In the genomic region with DNA sequence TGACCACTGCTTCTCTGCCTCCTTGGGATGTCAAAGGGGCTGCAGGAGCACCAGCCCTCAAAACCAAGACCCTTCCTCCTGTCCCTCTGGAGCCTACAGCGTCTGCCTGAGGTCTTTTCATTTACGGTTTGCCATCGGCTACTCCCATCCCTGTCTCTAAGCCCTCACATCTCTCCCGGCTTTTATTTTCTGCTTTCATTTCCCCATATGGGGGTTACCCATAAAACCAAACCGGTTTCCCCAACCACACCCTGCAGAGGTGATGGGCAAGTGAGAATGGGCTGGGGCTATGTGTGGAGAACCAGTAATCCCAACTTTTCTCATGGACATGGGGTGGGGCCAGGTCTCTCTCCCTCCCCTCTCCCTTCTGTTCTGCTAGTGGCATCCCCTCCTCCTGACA, we compare ENCODE assay signal across 19 mouse cellular contexts.
DNase-seq lines count a peak whose midpoint lies in the region; ATAC-seq and TF ChIP-seq lines count a peak whose summit lies in the region.
"Had no signal": no experiment of that assay in that cellular context is flagged by ENCODE, and none has a peak within 500 bp of the region (broad histone marks: within the 10 kb centered on the region; RNA-seq: fewer than 3 reads in every experiment).

No protein-coding gene starts in this region.

- no peak for TF ChIP-seq CTCF in layer of hippocampus, adult 2 months (conservative IDR thresholded peaks at IDR 0.05)
- no peak for TF ChIP-seq CTCF in intestine, postnatal 0 days (IDR thresholded peaks at IDR 0.05; ENCODE audit: low read depth)

- H3K4me1 ChIP-seq in embryonic facial prominence, embryonic 14.5 days (ENCODE audit: control insufficient read depth, insufficient read depth, low read length) = peaks cover 14% of the 10 kb centered on the region; the same call in 1 of the 2 replicates
- H3K4me1 ChIP-seq in limb, embryonic 13.5 days = peaks cover 67% of the 10 kb centered on the region
- no peaks in the 10 kb centered on the region for H3K4me1 ChIP-seq in intestine, postnatal 0 days (replicated peaks; ENCODE audit: control insufficient read depth, insufficient read depth, low read length)

- no peaks in the 10 kb centered on the region for H3K27me3 ChIP-seq in embryonic facial prominence, embryonic 14.5 days (replicated peaks; ENCODE audit: control insufficient read depth, insufficient read depth, low read length)
- H3K27me3 ChIP-seq in limb, embryonic 13.5 days = 0 out of 2 replicates have a peak, but pooled peaks cover 7% of the 10 kb centered on the region
- H3K27me3 ChIP-seq in intestine, postnatal 0 days (replicated peaks; ENCODE audit: control insufficient read depth, insufficient read depth, low read length) = no peaks in the 10 kb centered on the region
- H3K27me3 ChIP-seq: CH12.LX; embryonic facial prominence, embryonic 12.5 days; forebrain, embryonic 15.5 days; heart, embryonic 12.5 days; Patski had no signal

- H3K9me3 ChIP-seq in embryonic facial prominence, embryonic 14.5 days (ENCODE audit: control insufficient read depth, low read length) = no peaks in the 10 kb centered on the region
- H3K9me3 ChIP-seq in limb, embryonic 13.5 days = no peaks in the 10 kb centered on the region
- H3K9me3 ChIP-seq in intestine, postnatal 0 days (ENCODE audit: control insufficient read depth) = no peaks in the 10 kb centered on the region
- H3K9me3 ChIP-seq: embryonic facial prominence, embryonic 12.5 days; forebrain, embryonic 15.5 days; heart, embryonic 12.5 days; hindbrain, embryonic 10.5 days had no signal

- H3K4me2 ChIP-seq in embryonic facial prominence, embryonic 14.5 days (ENCODE audit: low read depth, low read length) = no peak overlapping the region
- H3K4me2 ChIP-seq in limb, embryonic 13.5 days (replicated peaks) = no peak overlapping the region
- H3K4me2 ChIP-seq in intestine, postnatal 0 days (replicated peaks; ENCODE audit: low read depth) = no peak overlapping the region
- H3K4me2 ChIP-seq: embryonic facial prominence, embryonic 12.5 days; forebrain, embryonic 15.5 days; heart, embryonic 12.5 days; hindbrain, embryonic 14.5 days had no signal

- DNase-seq in layer of hippocampus, adult 2 months (ENCODE audit: low spot score in 2 of 2) = no peak
- no peak for DNase-seq in layer of hippocampus, postnatal 10 days (ENCODE audit: low spot score in 2 of 2)
- no peak for DNase-seq in embryonic facial prominence, embryonic 14.5 days (ENCODE audit: low spot score)
- no peak for DNase-seq in yolk sac, embryonic 10.5 days (ENCODE audit: low spot score)
- DNase-seq: cerebellum, adult 18-20 months; cerebellum, adult 9-11 months; cerebellum, postnatal 36 days; gastrocnemius, postnatal 10 days had no signal

- 84% methylated on average over 5 of the region's 5 CpGs for WGBS in embryonic facial prominence, embryonic 14.5 days
- 77% methylated on average over 5 of the region's 5 CpGs for WGBS in limb, embryonic 13.5 days
- WGBS in intestine, postnatal 0 days = 68% methylated on average over 5 of the region's 5 CpGs

- no peak overlapping the region for H3K4me3 ChIP-seq in layer of hippocampus, adult 2 months
- H3K4me3 ChIP-seq in embryonic facial prominence, embryonic 14.5 days (ENCODE audit: low read depth, low read length) = no peak overlapping the region
- no peak overlapping the region for H3K4me3 ChIP-seq in limb, embryonic 13.5 days
- no peak overlapping the region for H3K4me3 ChIP-seq in intestine, postnatal 0 days (ENCODE audit: low read depth, low read length)
- H3K4me3 ChIP-seq: embryonic facial prominence, embryonic 12.5 days; forebrain, embryonic 15.5 days; heart, embryonic 12.5 days; hindbrain, embryonic 10.5 days had no signal

- no peak overlapping the region for H3K9ac ChIP-seq in embryonic facial prominence, embryonic 14.5 days (ENCODE audit: low read depth, low read length)
- no peak overlapping the region for H3K9ac ChIP-seq in limb, embryonic 13.5 days
- H3K9ac ChIP-seq in intestine, postnatal 0 days (ENCODE audit: low read depth, low read length) = no peak overlapping the region
- H3K9ac ChIP-seq: embryonic facial prominence, embryonic 12.5 days; forebrain, embryonic 15.5 days; heart, embryonic 12.5 days; hindbrain, embryonic 14.5 days had no signal

- ATAC-seq in embryonic facial prominence, embryonic 14.5 days (ENCODE audit: low read depth) = no peak
- ATAC-seq in limb, embryonic 13.5 days (ENCODE audit: low FRiP score, low read depth) = no peak
- ATAC-seq in megakaryocyte progenitor cell, adult 5-6 weeks (replicated peaks; ENCODE audit: poor library complexity) = peak; percentile 45
- no peak for ATAC-seq in intestine, postnatal 0 days
- ATAC-seq: activated CD4-positive, CD25-positive, alpha-beta regulatory T cell, adult 4 months; Patski had no signal

- H3K36me3 ChIP-seq in embryonic facial prominence, embryonic 14.5 days (ENCODE audit: control insufficient read depth, insufficient read depth, low read length) = no peaks in the 10 kb centered on the region
- no peaks in the 10 kb centered on the region for H3K36me3 ChIP-seq in limb, embryonic 13.5 days
- H3K36me3 ChIP-seq in intestine, postnatal 0 days (ENCODE audit: control insufficient read depth, insufficient read depth) = no peaks in the 10 kb centered on the region
- H3K36me3 ChIP-seq: embryonic facial prominence, embryonic 12.5 days; forebrain, embryonic 15.5 days; heart, embryonic 12.5 days; hindbrain, embryonic 10.5 days had no signal

- H3K27ac ChIP-seq in layer of hippocampus, adult 2 months = 0 out of 2 replicates have a peak overlapping the region, but pooled peaks have one; percentile 61
- H3K27ac ChIP-seq in embryonic facial prominence, embryonic 14.5 days (replicated peaks; ENCODE audit: low read depth, low read length) = peak overlapping the region; percentile 16; the same call in 1 of the 2 replicates
- H3K27ac ChIP-seq in limb, embryonic 13.5 days = peak overlapping the region; percentile 82; the same call in 1 of the 2 replicates
- H3K27ac ChIP-seq in intestine, postnatal 0 days (ENCODE audit: low read depth, low read length) = no peak overlapping the region
- H3K27ac ChIP-seq: embryonic facial prominence, embryonic 12.5 days; forebrain, embryonic 15.5 days; hindbrain, embryonic 14.5 days had no signal
